ENCODE assay signal across 1 mouse cellular context in the genomic region with DNA sequence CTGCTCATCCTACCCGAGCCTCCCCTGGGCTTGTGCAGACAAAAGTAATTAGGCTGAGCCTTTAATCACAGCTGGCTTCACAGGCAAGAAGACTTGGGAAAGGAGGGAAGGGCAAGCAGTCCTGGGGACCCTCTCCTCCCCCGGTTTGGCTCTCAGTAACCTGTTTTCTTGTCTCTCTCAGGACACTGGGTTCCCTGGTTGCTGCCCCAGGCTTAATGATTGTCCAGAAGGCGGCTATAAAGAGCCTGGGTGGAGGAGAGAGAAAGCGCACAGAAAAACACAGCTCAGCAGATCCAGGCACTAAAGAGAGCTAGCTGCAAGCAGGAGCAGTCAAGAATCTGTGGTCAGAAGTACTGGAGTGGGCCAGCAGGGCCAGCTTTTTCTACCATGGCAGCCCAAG.
TF ChIP-seq lines count a peak whose summit lies in the region.

No protein-coding gene starts in this region.

TF ChIP-seq in MEL, 35 proteins besides CTCF, POLR2A, EP300 and RAD21:
- TF ChIP-seq JUND (IDR thresholded peaks at IDR 0.05; ENCODE audit: low read depth, low read length) (no peak), TBP (IDR thresholded peaks at IDR 0.05; ENCODE audit: low read depth, low read length) (no peak), TCF12 (IDR thresholded peaks at IDR 0.05; ENCODE audit: low read depth, low read length) (no peak), GATA1 (IDR thresholded peaks at IDR 0.05; ENCODE audit: low read depth, low read length) (no peak), MAZ (IDR thresholded peaks at IDR 0.05; ENCODE audit: low read depth, low read length) (no peak), NRF1 (IDR thresholded peaks at IDR 0.05; ENCODE audit: insufficient read depth, low read depth, low read length, poor library complexity, severe bottlenecking) (no peak), CHD2 (IDR thresholded peaks at IDR 0.05; ENCODE audit: low read length) (no peak)
